Mouse (Mus musculus): ENCODE measurements around the gene Auts2. TPM values are rescaled to one million over a fixed set of nuclear protein-coding genes. Genes with fewer than 3 reads are reported as not detected.

Gene Auts2
- polyA plus RNA-seq, 1 experiment from 2014 or later: 47.7 TPM

DNA sequence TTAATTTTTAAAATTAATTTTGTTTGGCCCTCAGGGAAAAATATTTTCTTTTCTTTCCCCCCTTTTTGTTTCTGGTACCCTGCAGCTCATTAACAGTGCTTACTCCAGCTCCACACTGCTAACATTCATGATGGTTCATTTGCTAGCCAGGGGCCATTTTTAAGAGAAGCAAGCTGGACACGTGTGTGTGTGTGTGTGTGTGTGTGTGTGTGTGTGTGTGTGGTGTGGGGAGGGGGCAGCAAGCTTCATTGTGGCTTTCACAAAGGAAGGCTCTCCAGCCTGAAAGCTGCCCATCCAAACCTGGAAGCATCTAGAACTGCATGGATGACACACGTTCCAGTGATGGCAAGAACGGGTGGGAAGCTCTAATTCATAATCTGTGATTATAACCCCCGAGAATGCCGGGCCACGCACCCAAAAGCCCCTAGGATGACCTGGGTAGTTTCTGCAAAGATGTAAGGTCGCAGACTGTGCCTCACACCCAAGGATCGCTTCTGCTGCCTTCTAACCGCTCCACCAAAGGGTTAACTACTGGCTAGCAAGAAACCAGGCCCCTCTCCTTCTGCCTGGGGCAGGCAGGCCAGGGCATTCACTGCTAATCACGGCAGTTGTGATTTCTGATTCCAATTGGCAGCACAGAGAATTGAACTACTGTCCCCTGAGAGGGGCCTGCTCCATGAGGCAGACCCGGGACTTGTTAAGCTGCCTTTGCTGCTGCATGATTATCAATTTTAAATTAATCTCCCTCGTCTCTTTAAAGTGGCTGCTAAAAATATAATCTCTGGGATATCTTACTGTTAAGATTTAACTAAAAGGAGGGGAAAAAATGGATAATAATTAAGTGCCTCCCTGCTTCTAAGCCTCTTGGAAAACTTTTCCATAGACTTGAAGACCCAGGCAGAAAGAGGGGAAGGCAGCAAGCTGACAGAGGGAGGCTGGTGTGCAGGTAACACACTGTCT is 911.8 kb downstream of the Auts2 start:
- H3K36me3 ChIP-seq (ENCODE audit: control insufficient read depth, insufficient read depth, low read length): no peaks in the 10 kb centered on the region
- no peaks in the 10 kb centered on the region for H3K27me3 ChIP-seq (ENCODE audit: control insufficient read depth, insufficient read depth, low read length)
- H3K4me2 ChIP-seq (replicated peaks; ENCODE audit: low read depth, low read length): no peak overlapping the region
- WGBS: 42% methylated on average over 12 of the region's 12 CpGs
- H3K9me3 ChIP-seq (ENCODE audit: control insufficient read depth, low read depth, low read length): no peaks in the 10 kb centered on the region
- H3K9ac ChIP-seq (replicated peaks; ENCODE audit: low read depth, low read length): no peak overlapping the region
- no peak overlapping the region for H3K4me3 ChIP-seq (ENCODE audit: low read depth, low read length)
- peaks cover 12% of the 10 kb centered on the region; the same call in 1 of the 2 replicates for H3K4me1 ChIP-seq (ENCODE audit: control insufficient read depth, insufficient read depth, low read length)
- ATAC-seq (ENCODE audit: insufficient number of reproducible peaks, insufficient read depth, low FRiP score, low read depth): no peak
- H3K27ac ChIP-seq (ENCODE audit: low read length): no peak overlapping the region

DNA sequence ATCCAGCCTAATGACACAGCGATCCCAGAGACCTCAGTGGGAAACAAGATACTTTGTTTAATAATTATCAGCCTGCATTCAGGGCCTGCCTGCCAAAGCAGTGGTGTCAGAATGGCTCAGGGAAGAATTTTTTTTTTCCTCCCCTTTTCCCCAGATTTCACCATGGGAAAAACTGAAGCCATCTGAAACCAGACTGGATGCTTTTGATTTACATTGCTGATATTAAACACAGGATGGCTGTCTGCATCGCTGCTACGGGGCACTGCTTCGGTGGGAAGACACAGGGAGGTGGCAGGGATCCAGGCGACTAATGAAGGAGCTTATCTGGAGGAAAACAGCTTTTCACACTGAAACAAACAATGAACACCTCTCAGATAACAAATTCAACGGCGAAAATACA is 912.6 kb downstream of the Auts2 start:
- no peak for ATAC-seq (ENCODE audit: insufficient number of reproducible peaks, insufficient read depth, low FRiP score, low read depth)
- no peaks in the 10 kb centered on the region for H3K36me3 ChIP-seq (ENCODE audit: control insufficient read depth, insufficient read depth, low read length)
- H3K4me2 ChIP-seq (replicated peaks; ENCODE audit: low read depth, low read length): no peak overlapping the region
- H3K27ac ChIP-seq (ENCODE audit: low read length): no peak overlapping the region
- WGBS: 21% methylated on average over 7 of the region's 7 CpGs
- H3K9me3 ChIP-seq (ENCODE audit: control insufficient read depth, low read depth, low read length): no peaks in the 10 kb centered on the region
- no peak overlapping the region for H3K4me3 ChIP-seq (ENCODE audit: low read depth, low read length)
- H3K4me1 ChIP-seq (ENCODE audit: control insufficient read depth, insufficient read depth, low read length): peaks cover 12% of the 10 kb centered on the region; the same call in 1 of the 2 replicates
- H3K27me3 ChIP-seq (ENCODE audit: control insufficient read depth, insufficient read depth, low read length): no peaks in the 10 kb centered on the region
- no peak overlapping the region for H3K9ac ChIP-seq (replicated peaks; ENCODE audit: low read depth, low read length)

DNA sequence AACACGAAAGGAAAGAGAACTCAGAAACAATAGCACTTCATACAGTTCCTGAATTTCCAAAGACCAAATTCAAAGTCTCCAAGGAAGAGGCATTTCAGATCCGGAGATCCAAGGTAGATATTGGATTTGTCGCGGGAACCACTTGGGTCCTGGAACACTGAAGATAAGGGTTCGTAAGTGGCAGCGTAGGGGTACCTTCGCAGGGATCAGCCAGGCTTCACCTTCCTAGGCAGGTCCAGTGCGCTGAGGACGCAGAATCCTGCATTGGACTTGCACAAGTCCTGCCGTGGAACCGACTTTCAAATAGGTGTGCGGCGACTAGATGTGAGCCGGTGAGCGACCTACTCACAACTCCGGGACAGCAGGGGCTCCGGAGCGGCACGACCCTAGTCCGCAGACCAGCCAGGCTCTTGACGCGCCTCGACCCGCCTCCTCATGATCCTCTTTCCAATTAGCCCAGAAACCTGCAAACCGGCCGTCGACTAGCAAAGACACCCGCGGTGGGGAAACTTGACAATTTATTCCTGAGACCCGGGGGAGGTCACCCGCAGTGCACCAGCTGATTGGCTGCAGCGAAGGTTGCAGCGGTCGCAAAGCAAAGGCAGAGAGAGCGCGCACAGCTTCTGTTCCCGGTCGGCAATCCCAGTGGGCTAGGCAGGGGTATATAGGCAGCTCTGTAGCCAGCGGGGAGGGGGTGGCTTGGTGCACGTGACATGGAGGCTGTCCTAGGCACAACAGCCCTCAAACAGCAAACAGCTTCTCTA is 926.8 kb downstream of the Auts2 start:
- H3K4me1 ChIP-seq (ENCODE audit: control insufficient read depth, insufficient read depth, low read length): peaks cover 4% of the 10 kb centered on the region; the same call in 1 of the 2 replicates
- no peaks in the 10 kb centered on the region for H3K36me3 ChIP-seq (ENCODE audit: control insufficient read depth, insufficient read depth, low read length)
- H3K4me2 ChIP-seq (replicated peaks; ENCODE audit: low read depth, low read length): peak overlapping the region; percentile 45
- no peak overlapping the region for H3K27ac ChIP-seq (ENCODE audit: low read length)
- WGBS: 4% methylated on average over 40 of the region's 40 CpGs
- H3K27me3 ChIP-seq (ENCODE audit: control insufficient read depth, insufficient read depth, low read length): no peaks in the 10 kb centered on the region
- H3K9ac ChIP-seq (replicated peaks; ENCODE audit: low read depth, low read length): no peak overlapping the region
- no peaks in the 10 kb centered on the region for H3K9me3 ChIP-seq (ENCODE audit: control insufficient read depth, low read depth, low read length)
- peak; percentile 70; the same call in 1 of the 2 replicates for ATAC-seq (ENCODE audit: insufficient number of reproducible peaks, insufficient read depth, low FRiP score, low read depth)
- peak overlapping the region; percentile 22 for H3K4me3 ChIP-seq (ENCODE audit: low read depth, low read length)

DNA sequence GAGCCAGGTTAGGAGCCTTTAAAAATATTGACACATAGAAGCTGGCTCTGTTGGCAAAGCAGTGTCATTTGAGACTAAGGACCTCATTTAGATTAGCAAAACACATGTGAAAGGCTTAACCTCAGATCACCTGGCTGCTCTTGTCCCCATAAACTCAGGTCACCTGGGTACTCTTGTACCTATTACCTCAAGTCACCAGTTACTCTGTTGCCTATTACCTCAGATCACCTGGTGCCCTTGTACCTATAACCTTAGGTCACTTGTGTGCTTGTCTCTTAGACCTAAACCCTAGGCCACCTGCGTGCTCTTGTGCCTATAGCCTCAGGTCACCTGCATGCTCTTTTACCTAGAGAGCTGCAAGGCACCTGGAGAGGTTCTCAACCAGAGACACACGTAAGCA is 928.9 kb downstream of the Auts2 start:
- no peaks in the 10 kb centered on the region for H3K27me3 ChIP-seq (ENCODE audit: control insufficient read depth, insufficient read depth, low read length)
- no peaks in the 10 kb centered on the region for H3K9me3 ChIP-seq (ENCODE audit: control insufficient read depth, low read depth, low read length)
- WGBS: 91% methylated on average over 2 of the region's 2 CpGs
- no peak overlapping the region for H3K9ac ChIP-seq (replicated peaks; ENCODE audit: low read depth, low read length)
- peaks cover 4% of the 10 kb centered on the region; the same call in 1 of the 2 replicates for H3K4me1 ChIP-seq (ENCODE audit: control insufficient read depth, insufficient read depth, low read length)
- no peak overlapping the region for H3K27ac ChIP-seq (ENCODE audit: low read length)
- H3K4me3 ChIP-seq (ENCODE audit: low read depth, low read length): no peak overlapping the region
- no peaks in the 10 kb centered on the region for H3K36me3 ChIP-seq (ENCODE audit: control insufficient read depth, insufficient read depth, low read length)
- no peak for ATAC-seq (ENCODE audit: insufficient number of reproducible peaks, insufficient read depth, low FRiP score, low read depth)
- no peak overlapping the region for H3K4me2 ChIP-seq (replicated peaks; ENCODE audit: low read depth, low read length)

DNA sequence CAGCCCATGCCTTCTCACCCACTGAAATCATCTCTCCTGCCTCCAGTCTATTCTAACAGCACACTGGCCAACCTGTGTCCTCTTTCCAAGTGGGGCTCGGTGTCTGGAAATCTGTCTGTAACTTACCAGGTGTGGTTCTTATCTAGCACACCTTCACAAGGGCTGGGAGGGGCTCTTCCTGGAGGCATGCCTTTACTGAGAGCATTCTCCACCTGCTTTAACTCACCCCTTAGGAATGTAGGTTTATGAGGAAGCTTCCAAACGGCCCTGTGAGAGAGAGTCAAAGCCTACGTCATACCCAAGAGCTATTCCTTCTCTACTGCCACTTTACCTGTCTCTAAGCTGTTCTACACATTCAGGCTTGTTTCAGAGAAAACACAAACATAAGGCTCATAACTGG is 929.8 kb downstream of the Auts2 start:
- H3K36me3 ChIP-seq (ENCODE audit: control insufficient read depth, insufficient read depth, low read length): no peaks in the 10 kb centered on the region
- H3K9me3 ChIP-seq (ENCODE audit: control insufficient read depth, low read depth, low read length): no peaks in the 10 kb centered on the region
- H3K4me3 ChIP-seq (ENCODE audit: low read depth, low read length): no peak overlapping the region
- H3K9ac ChIP-seq (replicated peaks; ENCODE audit: low read depth, low read length): no peak overlapping the region
- peaks cover 4% of the 10 kb centered on the region; the same call in 1 of the 2 replicates for H3K4me1 ChIP-seq (ENCODE audit: control insufficient read depth, insufficient read depth, low read length)
- H3K4me2 ChIP-seq (replicated peaks; ENCODE audit: low read depth, low read length): no peak overlapping the region
- ATAC-seq (ENCODE audit: insufficient number of reproducible peaks, insufficient read depth, low FRiP score, low read depth): peak; percentile 61; the same call in 1 of the 2 replicates
- H3K27me3 ChIP-seq (ENCODE audit: control insufficient read depth, insufficient read depth, low read length): no peaks in the 10 kb centered on the region
- H3K27ac ChIP-seq (ENCODE audit: low read length): no peak overlapping the region
- WGBS: 56% methylated on average over 3 of the region's 3 CpGs

DNA sequence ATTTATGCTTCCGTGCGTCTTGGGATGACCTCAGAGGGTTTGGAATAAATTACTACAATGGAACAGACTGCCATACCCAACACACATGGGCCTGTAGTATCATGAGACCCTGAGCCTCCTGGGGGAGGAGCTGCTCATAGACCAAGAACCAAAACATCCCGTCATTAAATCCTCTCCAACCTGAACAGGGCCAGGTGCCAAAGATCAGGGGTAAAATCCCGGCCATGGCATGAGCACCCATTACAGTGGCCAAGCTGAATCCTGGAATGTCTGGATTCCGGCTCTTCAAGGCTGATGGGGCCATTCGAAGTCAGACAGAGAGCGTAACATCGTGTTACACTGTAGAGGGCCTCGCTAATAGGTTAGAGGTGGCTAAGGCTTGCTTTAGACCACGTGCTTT is 932.4 kb downstream of the Auts2 start:
- Histone ChIP-seq H3K4me3 (ENCODE audit: low read depth, low read length) (no peak overlapping the region), H3K4me1 (ENCODE audit: control insufficient read depth, insufficient read depth, low read length) (0 out of 2 replicates have a peak, but pooled peaks cover 4% of the 10 kb centered on the region), H3K27me3 (ENCODE audit: control insufficient read depth, insufficient read depth, low read length) (no peaks in the 10 kb centered on the region), H3K4me2 (replicated peaks; ENCODE audit: low read depth, low read length) (no peak overlapping the region), H3K36me3 (ENCODE audit: control insufficient read depth, insufficient read depth, low read length) (no peaks in the 10 kb centered on the region), H3K9me3 (ENCODE audit: control insufficient read depth, low read depth, low read length) (no peaks in the 10 kb centered on the region), H3K27ac (ENCODE audit: low read length) (no peak overlapping the region), H3K9ac (replicated peaks; ENCODE audit: low read depth, low read length) (no peak overlapping the region)
- WGBS: 65% methylated on average over 10 of the region's 10 CpGs
- no peak for ATAC-seq (ENCODE audit: insufficient number of reproducible peaks, insufficient read depth, low FRiP score, low read depth)

DNA sequence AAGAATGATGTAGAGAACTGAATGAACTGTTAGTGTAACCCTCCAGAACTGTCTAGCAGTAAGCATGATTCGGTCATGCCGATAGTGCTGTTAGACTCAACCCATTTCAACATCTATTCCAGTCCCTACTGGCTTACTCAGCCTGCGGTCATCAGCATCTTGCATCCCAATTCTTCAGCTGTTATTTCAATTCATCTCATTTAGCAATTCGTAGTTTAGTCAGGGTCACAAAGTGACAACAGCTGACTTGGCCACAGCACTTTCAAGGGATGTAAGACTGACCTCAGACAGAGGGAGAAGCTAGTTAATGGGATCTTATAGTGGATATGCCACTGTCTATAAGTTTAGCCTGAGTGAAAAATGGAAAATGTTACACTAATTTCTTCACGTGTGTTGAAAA is 936.4 kb downstream of the Auts2 start:
- no peak for ATAC-seq (ENCODE audit: insufficient number of reproducible peaks, insufficient read depth, low FRiP score, low read depth)
- WGBS: 85% methylated on average over 5 of the region's 5 CpGs

DNA sequence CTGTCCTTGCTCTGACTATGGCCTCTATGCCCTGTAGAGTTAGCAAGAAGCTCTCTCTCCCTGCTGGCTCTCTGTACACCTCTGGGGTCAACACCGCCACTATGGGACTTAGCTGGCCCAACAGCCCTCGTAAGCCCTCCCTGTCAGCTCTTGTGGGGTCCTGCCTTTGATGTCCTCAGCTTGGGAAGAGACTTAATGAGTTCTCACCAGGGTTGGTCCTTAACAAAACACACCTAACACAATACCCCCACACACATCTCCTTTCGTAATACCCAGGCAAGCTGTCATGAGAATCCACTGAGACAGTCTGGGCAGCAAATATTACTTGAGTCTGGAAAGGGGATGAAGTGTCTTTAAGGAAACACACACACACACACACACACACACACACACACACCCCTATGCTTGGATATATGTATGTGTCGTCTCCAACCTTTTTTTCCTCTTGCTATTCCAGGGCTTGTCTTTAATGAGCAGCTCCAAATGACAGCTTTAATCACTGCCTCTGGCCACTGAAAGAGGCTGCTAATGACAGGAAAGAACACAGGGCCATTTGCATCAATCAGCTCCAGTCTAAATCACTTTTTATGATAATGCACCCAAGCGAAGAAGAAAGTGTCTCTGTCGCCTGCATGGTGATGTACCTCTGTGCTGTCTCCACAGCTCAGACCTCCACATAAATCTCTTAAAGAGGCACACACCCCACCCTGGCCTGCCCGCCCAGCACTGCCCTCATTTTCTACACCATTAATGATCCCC is 941.0 kb downstream of the Auts2 start:
- Histone ChIP-seq H3K4me3 (ENCODE audit: low read depth, low read length) (no peak overlapping the region), H3K4me1 (ENCODE audit: control insufficient read depth, insufficient read depth, low read length) (0 out of 2 replicates have a peak, but pooled peaks cover 3% of the 10 kb centered on the region), H3K9ac (replicated peaks; ENCODE audit: low read depth, low read length) (no peak overlapping the region), H3K27ac (ENCODE audit: low read length) (no peak overlapping the region), H3K4me2 (replicated peaks; ENCODE audit: low read depth, low read length) (no peak overlapping the region), H3K9me3 (ENCODE audit: control insufficient read depth, low read depth, low read length) (no peaks in the 10 kb centered on the region), H3K27me3 (ENCODE audit: control insufficient read depth, insufficient read depth, low read length) (no peaks in the 10 kb centered on the region), H3K36me3 (ENCODE audit: control insufficient read depth, insufficient read depth, low read length) (no peaks in the 10 kb centered on the region)
- 71% methylated on average over 7 of the region's 7 CpGs for WGBS
- no peak for ATAC-seq (ENCODE audit: insufficient number of reproducible peaks, insufficient read depth, low FRiP score, low read depth)

More for the DNA sequence above, 936.4 kb downstream of the Auts2 start:
- H3K4me3 ChIP-seq (ENCODE audit: low read depth, low read length): no peak overlapping the region
- H3K9ac ChIP-seq (replicated peaks; ENCODE audit: low read depth, low read length): no peak overlapping the region
- no peak overlapping the region for H3K4me2 ChIP-seq (replicated peaks; ENCODE audit: low read depth, low read length)
- no peaks in the 10 kb centered on the region for H3K36me3 ChIP-seq (ENCODE audit: control insufficient read depth, insufficient read depth, low read length)
- no peaks in the 10 kb centered on the region for H3K9me3 ChIP-seq (ENCODE audit: control insufficient read depth, low read depth, low read length)
- no peaks in the 10 kb centered on the region for H3K4me1 ChIP-seq (ENCODE audit: control insufficient read depth, insufficient read depth, low read length)
- no peaks in the 10 kb centered on the region for H3K27me3 ChIP-seq (ENCODE audit: control insufficient read depth, insufficient read depth, low read length)
- no peak overlapping the region for H3K27ac ChIP-seq (ENCODE audit: low read length)

All from stomach, embryonic 14.5 days (tissue).